Mouse (Mus musculus) retina, embryonic 14.5 days (tissue): Measurements from ENCODE around the gene Dab1.

Source experiments
- DNase-seq: peaks from one replicate; pipeline ENCODE4 v3.0.0-alpha.2; 2015; ENCODE audit warnings: low spot score

Gene Dab1

GRCm38 (mm10) chr4:104746500-104746899, 1127.3 kb downstream of the Dab1 start:
- DNase-seq, result no peak

GRCm38 (mm10) chr4:104754090-104754489, 1134.9 kb downstream of the Dab1 start:
- no peak for DNase-seq

GRCm38 (mm10) chr4:104760878-104761624, 1141.9 kb downstream of the Dab1 start:
- peak; percentile 43 for DNase-seq

- DNase-seq, result no peak
These were observed 1146.9 kb downstream of the Dab1 start, which contains the start of gene C8b for GRCm38 (mm10) chr4:104766065-104766464. C8b (plus strand) TSS chr4:104766317.

- DNase-seq, result no peak
These were observed 1149.0 kb downstream of the Dab1 start for GRCm38 (mm10) chr4:104768190-104768589.

- DNase-seq, result no peak
These were observed 1150.4 kb downstream of the Dab1 start for GRCm38 (mm10) chr4:104769602-104770001.

- no peak for DNase-seq
These were observed 1151.2 kb downstream of the Dab1 start for GRCm38 (mm10) chr4:104770331-104770730.

GRCm38 (mm10) chr4:104775601-104776000, 1156.4 kb downstream of the Dab1 start:
- no peak for DNase-seq

- no peak for DNase-seq
These were observed 1160.3 kb downstream of the Dab1 start for GRCm38 (mm10) chr4:104779460-104779859.

- no peak for DNase-seq
These were observed 1162.3 kb downstream of the Dab1 start for GRCm38 (mm10) chr4:104781441-104781840.

- DNase-seq, result no peak
These were observed 1163.2 kb downstream of the Dab1 start for GRCm38 (mm10) chr4:104782346-104782745.

- DNase-seq, result no peak
These were observed 1173.0 kb downstream of the Dab1 start for GRCm38 (mm10) chr4:104792111-104792510.
